Mouse (Mus musculus): ENCODE results near the gene Tmem119.
"Not testable (repeated sequence)": the region's sequence is repeated elsewhere in the genome, so short reads cannot be mapped to it uniquely, and the experiment has no call there.

- TF ChIP-seq TAL1, GATA1 (IDR thresholded peaks at IDR 0.05; ENCODE audit: low read length): not testable (repeated sequence)
Measured at GRCm38 (mm10) chr5:113784104-113784503, 16.2 kb downstream of the Tmem119 start.
